In the genomic region with DNA sequence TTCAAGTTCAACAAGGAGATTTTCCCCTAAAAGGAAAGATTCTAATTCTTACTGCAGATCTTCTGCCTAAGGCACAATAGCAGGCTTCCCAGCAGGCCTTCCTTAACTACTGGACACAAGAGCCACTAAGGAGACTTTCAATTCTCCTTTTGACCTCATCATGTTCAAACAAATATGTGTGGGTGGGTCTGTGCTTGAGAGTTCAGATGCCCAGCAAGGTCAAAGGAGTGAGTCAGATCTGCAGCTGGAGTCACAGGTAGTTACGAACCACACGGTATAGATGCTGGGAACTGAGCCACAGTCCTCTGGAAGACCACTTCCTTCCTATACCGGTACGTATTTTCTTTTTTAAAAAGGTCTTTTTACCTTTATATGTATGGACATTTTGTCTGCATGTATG, we compare ENCODE assay signal across 23 mouse cellular contexts.
"Had no signal": no experiment of that assay in that cellular context is flagged by ENCODE, and none has a peak within 500 bp of the region (broad histone marks: within the 10 kb centered on the region; RNA-seq: fewer than 3 reads in every experiment).

No protein-coding gene starts in this region.

- H3K27ac ChIP-seq: kidney, embryonic 15.5 days; left cerebral cortex, adult 2 months; limb, embryonic 12.5 days; limb, embryonic 15.5 days; liver, embryonic 15.5 days; lung, embryonic 15.5 days; midbrain, embryonic 12.5 days; midbrain, embryonic 15.5 days; neural tube, embryonic 13.5 days; stomach, embryonic 15.5 days had no signal

- H3K27me3 ChIP-seq: kidney, embryonic 15.5 days; limb, embryonic 12.5 days; limb, embryonic 15.5 days; liver, embryonic 15.5 days; lung, embryonic 15.5 days; midbrain, embryonic 12.5 days; midbrain, embryonic 15.5 days; neural tube, embryonic 13.5 days; stomach, embryonic 15.5 days had no signal

- H3K9ac ChIP-seq: kidney, embryonic 15.5 days; limb, embryonic 12.5 days; limb, embryonic 15.5 days; liver, embryonic 15.5 days; lung, embryonic 15.5 days; midbrain, embryonic 12.5 days; midbrain, embryonic 15.5 days; neural tube, embryonic 13.5 days; stomach, embryonic 15.5 days had no signal

- H3K9me3 ChIP-seq: kidney, embryonic 15.5 days; limb, embryonic 12.5 days; limb, embryonic 15.5 days; liver, embryonic 15.5 days; lung, embryonic 15.5 days; midbrain, embryonic 12.5 days; midbrain, embryonic 15.5 days; neural tube, embryonic 13.5 days; stomach, embryonic 15.5 days had no signal

- H3K4me1 ChIP-seq: kidney, embryonic 15.5 days; limb, embryonic 12.5 days; limb, embryonic 15.5 days; liver, embryonic 15.5 days; lung, embryonic 15.5 days; midbrain, embryonic 15.5 days; stomach, embryonic 15.5 days had no signal

- ATAC-seq: midbrain, embryonic 15.5 days had no signal

- DNase-seq: kidney, adult 8-10 months; kidney, postnatal 10 days; kidney, postnatal 36 days; layer of hippocampus, postnatal 36 days; lung, adult 18-20 months; lung, postnatal 14 days; lung, postnatal 4 days; retina, postnatal 1 day; right cerebral cortex, postnatal 25 days; spleen, adult 18-20 months; thymus, postnatal 25 days had no signal

- H3K4me3 ChIP-seq: kidney, embryonic 15.5 days; left cerebral cortex, adult 2 months; limb, embryonic 12.5 days; limb, embryonic 15.5 days; liver, embryonic 15.5 days; lung, embryonic 15.5 days; midbrain, embryonic 12.5 days; midbrain, embryonic 15.5 days; myocyte; neural tube, embryonic 13.5 days; stomach, embryonic 15.5 days had no signal

- H3K36me3 ChIP-seq: kidney, embryonic 15.5 days; limb, embryonic 12.5 days; limb, embryonic 15.5 days; liver, embryonic 15.5 days; lung, embryonic 15.5 days; midbrain, embryonic 12.5 days; midbrain, embryonic 15.5 days; neural tube, embryonic 13.5 days; stomach, embryonic 15.5 days had no signal

- H3K4me2 ChIP-seq: kidney, embryonic 15.5 days; limb, embryonic 12.5 days; limb, embryonic 15.5 days; liver, embryonic 11.5 days; liver, embryonic 15.5 days; lung, embryonic 15.5 days; midbrain, embryonic 12.5 days; midbrain, embryonic 15.5 days; neural tube, embryonic 13.5 days; stomach, embryonic 15.5 days had no signal
